Mouse (Mus musculus): ENCODE measurements around the gene Zfp991. TPM values are rescaled to one million over a fixed set of nuclear protein-coding genes. Genes with fewer than 3 reads are reported as not detected.
"Not testable (repeated sequence)": the region's sequence is repeated elsewhere in the genome, so short reads cannot be mapped to it uniquely, and the experiment has no call there.

The Zfp991 gene
- polyA plus RNA-seq, 1 experiment from 2014 or later = 6.5 TPM

DNA sequence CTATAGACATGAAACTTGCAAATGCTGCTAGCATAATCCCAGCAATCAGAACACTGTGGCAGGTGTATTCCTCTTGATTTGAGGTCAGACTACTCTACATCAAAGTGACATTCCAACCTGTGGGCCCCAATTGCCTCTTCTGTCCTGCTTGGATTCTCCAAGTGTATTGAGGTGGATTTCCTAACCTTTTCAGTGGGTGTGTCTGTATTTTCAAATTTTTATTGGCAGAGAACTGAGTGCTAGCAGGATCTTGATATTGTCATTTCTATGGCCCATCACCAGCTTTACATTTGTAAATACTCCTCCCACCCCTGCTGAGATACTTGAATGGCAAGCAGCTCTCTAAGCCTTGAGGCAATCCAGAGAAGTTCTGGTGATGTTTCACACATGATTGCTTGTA lies 3.7 kb upstream of the Zfp991 start:
- H3K4me1 ChIP-seq; H3K4me3 ChIP-seq; DNase-seq (ENCODE audit: low spot score); H3K27me3 ChIP-seq (ENCODE audit: low read depth, poor library complexity, severe bottlenecking); H3K36me3 ChIP-seq; H3K27ac ChIP-seq (replicated peaks): not testable (repeated sequence)
- H3K9me3 ChIP-seq (replicated peaks) = peaks cover 38% of the 10 kb centered on the region

DNA sequence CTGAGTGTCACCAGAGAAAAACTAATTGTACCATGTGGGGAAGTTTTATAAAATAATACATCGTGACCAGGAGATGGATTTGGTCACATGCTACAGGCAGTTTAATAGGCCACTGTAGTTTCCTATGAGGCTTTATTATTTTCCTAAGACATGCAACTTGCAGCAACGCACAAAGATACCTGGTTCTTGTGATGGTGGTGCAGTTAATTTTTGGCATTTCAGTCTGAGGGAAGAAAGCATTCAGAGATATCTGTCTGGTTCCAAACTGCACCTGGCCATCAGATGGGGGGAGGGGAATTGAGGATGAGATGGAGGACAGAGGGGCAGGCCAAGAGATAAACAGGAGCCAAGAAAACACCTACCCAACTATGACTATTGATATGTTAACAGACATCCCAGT lies 1.8 kb downstream of the Zfp991 start:
- not testable (repeated sequence) for H3K4me3 ChIP-seq; DNase-seq (ENCODE audit: low spot score); H3K27me3 ChIP-seq (ENCODE audit: low read depth, poor library complexity, severe bottlenecking); H3K27ac ChIP-seq (replicated peaks); H3K9me3 ChIP-seq (replicated peaks); H3K36me3 ChIP-seq; H3K4me1 ChIP-seq
- 50% methylated on average over 2 of the region's 2 CpGs for WGBS

DNA sequence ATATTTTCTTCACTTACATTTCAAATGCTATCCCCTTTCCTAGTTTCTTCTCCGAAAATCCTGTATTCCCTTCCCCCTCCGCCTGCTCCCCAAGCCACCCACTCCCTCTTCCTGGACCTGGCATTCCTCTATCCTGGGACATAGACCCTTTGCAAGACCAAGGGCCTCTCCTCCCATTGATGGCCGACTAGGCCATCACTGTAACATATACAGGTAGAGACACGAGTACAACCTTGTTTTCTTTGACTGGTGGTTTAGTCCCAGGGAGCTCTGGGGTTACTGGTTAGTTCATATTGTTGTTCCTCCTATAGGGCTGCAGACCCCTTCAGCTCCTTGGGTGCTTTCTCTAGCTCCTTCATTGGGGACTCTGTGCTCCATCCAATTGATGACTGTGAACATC lies 9.9 kb downstream of the Zfp991 start:
- H3K27ac ChIP-seq (replicated peaks); DNase-seq (ENCODE audit: low spot score): not testable (repeated sequence)

DNA sequence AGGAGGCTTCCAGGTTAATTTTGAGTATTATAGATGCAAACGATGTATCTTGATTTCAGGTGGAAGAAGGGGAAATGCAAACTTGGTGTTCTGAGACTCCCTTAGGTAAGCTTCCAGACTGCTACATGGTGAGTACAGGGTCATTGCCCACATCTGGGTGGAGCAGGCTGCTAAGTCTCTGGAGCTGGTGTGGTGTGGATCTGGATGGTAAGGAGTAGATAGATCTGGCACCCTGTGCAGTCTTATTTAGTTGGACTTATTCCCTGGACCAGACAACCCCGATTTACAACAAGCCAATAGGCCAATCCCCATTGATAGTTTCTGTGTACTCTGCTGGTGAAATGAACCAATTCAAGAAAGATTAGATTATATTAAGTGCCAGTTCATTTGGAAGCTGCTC lies 33.4 kb downstream of the Zfp991 start:
- not testable (repeated sequence) for DNase-seq (ENCODE audit: low spot score); H3K9me3 ChIP-seq (replicated peaks); H3K36me3 ChIP-seq; H3K27ac ChIP-seq (replicated peaks); H3K4me1 ChIP-seq; H3K27me3 ChIP-seq (ENCODE audit: low read depth, poor library complexity, severe bottlenecking); H3K4me3 ChIP-seq
- WGBS = 92% methylated on average over 2 of the region's 2 CpGs

More for the DNA sequence above, 9.9 kb downstream of the Zfp991 start:
- not testable (repeated sequence) for H3K36me3 ChIP-seq; H3K4me1 ChIP-seq; H3K4me3 ChIP-seq; H3K27me3 ChIP-seq (ENCODE audit: low read depth, poor library complexity, severe bottlenecking); H3K9me3 ChIP-seq (replicated peaks)
- 74% methylated on average over 4 of the region's 4 CpGs for WGBS

DNA sequence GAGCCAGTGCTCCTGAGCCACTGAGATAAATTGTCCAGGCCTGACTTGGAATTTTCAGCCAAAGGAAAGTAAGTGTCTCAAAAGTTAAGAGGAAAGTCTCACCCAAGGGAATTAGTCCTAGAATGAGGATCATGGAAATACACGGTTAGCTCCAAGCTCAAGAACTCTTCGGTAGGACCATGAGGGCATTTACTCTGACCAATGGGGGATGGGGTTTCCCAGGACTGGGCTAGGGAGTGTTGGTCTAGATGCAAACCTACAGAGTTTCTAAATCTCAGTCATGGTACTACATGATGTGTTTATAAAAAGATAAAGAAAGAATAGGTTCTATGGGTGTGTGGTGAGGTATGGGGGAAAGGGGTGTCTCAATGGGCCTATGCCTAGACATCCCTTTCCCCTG lies 38.7 kb downstream of the Zfp991 start:
- DNase-seq (ENCODE audit: low spot score); H3K4me1 ChIP-seq; H3K27ac ChIP-seq (replicated peaks); H3K4me3 ChIP-seq; H3K9me3 ChIP-seq (replicated peaks); H3K27me3 ChIP-seq (ENCODE audit: low read depth, poor library complexity, severe bottlenecking); H3K36me3 ChIP-seq: not testable (repeated sequence)
- 93% methylated on average over 2 of the region's 2 CpGs for WGBS

DNA sequence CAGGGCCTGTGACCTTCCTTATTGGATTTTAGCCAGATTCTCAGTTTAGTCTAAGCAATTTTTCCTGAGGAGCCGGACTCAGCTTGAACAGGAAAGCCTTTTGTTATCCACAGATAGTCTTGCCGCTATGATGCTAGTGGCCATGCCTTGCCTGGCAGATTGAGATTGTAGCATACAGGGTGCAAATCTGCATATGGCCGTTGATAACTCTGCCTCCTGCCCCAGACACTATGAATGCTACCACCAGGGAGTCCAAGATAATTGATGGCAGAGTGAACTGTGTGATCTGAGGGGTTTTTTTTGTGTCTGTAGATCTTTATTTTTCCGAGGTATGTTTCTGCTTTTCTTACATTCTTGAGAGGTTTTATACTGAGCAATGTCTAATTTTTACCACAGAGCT lies 39.7 kb downstream of the Zfp991 start:
- H3K4me3 ChIP-seq; H3K27ac ChIP-seq (replicated peaks); DNase-seq (ENCODE audit: low spot score); H3K36me3 ChIP-seq; H3K9me3 ChIP-seq (replicated peaks); H3K4me1 ChIP-seq; H3K27me3 ChIP-seq (ENCODE audit: low read depth, poor library complexity, severe bottlenecking): not testable (repeated sequence)
- 83% methylated on average over 1 of the region's 4 CpGs for WGBS

DNA sequence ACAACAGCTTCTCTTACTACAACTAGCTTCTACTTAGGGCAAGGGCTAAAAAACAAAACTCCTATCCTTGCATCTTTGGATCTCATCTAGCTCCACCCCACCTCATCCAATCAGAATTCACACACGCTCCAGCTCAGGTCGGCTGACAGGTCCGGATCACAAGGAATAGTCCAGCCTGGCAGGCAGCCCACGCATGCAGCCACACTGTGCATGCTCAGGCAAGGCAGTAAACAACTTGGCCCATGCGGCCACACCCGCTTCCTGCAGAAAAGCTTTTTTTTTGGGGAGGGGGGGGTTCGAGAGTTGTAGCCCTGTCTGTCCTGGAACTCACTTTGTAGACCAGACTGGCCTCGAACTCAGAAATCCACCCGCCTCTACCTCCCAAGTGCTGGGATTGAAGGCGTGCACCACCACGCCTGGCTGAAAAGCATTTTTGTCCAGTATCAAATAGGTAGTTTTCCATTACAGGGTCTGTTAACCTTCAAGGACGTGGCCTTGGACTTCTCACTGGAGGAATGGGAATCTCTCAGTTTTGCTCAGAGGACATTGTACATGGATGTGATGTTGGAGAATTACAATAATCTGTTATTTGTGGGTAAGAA lies 44.5 kb downstream of the Zfp991 start:
- 87% methylated on average over 11 of the region's 12 CpGs for WGBS
- not testable (repeated sequence) for H3K4me1 ChIP-seq; H3K4me3 ChIP-seq; DNase-seq (ENCODE audit: low spot score); H3K27ac ChIP-seq (replicated peaks); H3K9me3 ChIP-seq (replicated peaks); H3K36me3 ChIP-seq; H3K27me3 ChIP-seq (ENCODE audit: low read depth, poor library complexity, severe bottlenecking)

DNA sequence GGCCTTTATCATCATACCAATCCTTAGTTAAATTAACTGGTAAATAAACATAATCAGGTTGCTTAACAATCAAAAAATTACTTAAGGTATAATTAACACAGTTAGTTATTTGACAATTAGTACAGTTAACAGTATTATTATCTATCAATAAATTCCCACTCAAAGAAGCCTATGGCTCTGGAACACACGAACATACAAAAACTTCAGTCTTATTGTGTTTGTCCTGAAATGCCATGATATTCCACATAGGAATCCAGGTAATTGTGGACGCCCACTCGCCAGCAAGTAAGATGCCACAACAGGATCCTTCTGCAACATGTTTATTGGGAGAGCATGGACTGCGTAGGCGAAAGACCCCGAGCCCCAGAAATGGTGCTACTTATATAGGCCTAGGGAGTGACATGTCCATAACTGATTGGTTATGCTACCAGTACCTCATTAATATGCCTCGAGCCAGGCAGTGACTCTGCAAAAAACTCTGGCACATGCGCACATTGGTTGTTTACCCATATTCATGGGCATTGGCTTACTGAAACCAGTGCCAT lies 49.4 kb downstream of the Zfp991 start:
- not testable (repeated sequence) for H3K27ac ChIP-seq (replicated peaks); DNase-seq (ENCODE audit: low spot score); H3K36me3 ChIP-seq; H3K27me3 ChIP-seq (ENCODE audit: low read depth, poor library complexity, severe bottlenecking); H3K4me3 ChIP-seq; H3K4me1 ChIP-seq
- peaks cover 13% of the 10 kb centered on the region for H3K9me3 ChIP-seq (replicated peaks)
- 94% methylated on average over 8 of the region's 8 CpGs for WGBS

DNA sequence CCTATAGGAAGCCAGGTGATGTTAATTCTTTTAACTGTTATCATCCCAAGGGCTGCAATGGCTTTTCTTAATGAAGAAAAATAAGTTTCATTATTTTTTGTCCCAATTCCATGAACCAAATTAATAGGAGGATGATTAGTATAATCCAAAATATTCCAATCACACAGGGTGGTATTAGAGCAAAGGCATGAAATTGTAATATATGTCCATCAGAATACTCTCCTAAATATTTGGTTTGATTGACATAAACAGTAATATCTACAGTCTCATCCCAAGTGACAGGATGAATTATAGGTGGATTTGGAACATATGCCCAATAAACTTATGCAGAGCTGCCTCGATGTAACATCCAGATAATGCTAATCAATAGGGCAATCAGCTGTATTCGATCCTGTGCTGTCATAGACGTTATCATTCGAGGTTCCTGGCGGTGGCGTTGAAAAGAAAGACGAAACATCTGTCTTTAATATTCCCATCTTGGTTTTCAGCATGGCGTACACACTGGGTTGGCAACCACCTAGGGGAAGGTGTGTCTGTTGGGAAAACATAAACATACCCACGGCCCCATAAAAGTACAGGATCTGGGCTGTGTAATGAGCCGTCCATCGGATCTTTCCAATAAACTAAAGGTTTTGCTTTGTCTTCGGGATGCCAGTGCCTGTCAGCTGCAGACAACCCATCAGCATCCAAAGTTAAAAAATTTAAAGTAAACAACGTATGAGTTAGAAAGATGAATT lies 50.3 kb downstream of the Zfp991 start:
- not testable (repeated sequence) for H3K27ac ChIP-seq (replicated peaks); DNase-seq (ENCODE audit: low spot score); H3K36me3 ChIP-seq; H3K4me1 ChIP-seq; H3K27me3 ChIP-seq (ENCODE audit: low read depth, poor library complexity, severe bottlenecking); H3K4me3 ChIP-seq
- no CpG with 5 or more reads among the region's 13 CpGs for WGBS
- H3K9me3 ChIP-seq (replicated peaks) = peaks cover 12% of the 10 kb centered on the region

DNA sequence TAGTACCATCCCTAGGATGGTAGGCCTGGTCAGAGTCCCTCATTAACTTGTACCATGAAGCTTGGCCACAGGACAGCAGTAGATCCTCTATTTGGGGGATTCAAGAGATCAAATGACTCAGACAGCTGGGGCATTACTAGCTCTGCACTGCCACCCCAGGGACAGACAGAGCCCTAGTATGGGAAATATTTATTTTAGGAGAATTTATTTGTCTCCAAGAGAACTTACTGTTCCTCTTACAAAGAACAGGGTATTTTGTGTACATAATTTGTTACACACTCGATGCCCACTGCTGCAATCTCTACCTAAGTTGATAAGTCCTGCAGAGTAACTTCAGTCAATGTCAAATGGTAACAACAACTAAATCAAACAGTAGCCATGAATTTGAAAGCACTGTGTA lies 55.0 kb downstream of the Zfp991 start:
- H3K4me3 ChIP-seq; DNase-seq (ENCODE audit: low spot score); H3K4me1 ChIP-seq; H3K36me3 ChIP-seq; H3K27me3 ChIP-seq (ENCODE audit: low read depth, poor library complexity, severe bottlenecking); H3K27ac ChIP-seq (replicated peaks): not testable (repeated sequence)
- WGBS = 93% methylated on average over 1 of the region's 1 CpGs
- H3K9me3 ChIP-seq (replicated peaks) = peaks cover 14% of the 10 kb centered on the region

DNA sequence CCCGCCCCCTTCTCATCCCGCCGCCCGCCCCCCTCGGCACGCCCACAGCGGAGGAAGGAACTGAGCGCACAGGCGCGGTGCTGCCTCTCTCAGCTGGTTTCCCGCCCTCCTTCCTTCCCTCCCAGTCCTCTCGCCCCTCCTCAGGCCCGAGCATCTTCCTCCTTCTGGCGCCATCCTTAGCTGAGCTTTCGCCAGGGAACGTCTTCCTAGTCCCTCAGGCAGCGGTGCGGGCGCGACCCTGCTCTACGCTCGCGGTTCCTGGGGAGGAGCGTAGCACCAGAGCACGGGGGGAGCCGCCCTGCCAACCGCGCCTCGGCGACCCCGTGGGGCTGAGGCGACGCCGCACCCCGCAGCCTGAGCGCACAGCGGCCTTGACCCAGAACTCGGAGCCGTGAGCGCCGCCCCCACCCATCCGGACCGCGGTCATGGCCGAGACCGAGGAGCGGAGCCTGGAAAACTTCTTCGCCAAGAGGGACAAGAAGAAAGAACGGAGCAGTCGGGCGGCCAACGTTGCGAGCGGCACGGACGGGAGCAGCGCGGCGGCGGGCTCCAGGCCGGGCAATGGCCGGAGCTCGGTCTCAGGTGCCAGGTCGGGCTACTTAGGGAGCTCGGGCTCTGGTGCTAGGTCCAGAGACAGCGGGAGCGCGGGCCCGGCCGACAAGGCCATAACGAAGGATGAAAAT lies 55.6 kb downstream of the Zfp991 start:
- not testable (repeated sequence) for H3K27me3 ChIP-seq (ENCODE audit: low read depth, poor library complexity, severe bottlenecking); H3K4me1 ChIP-seq; H3K4me3 ChIP-seq; H3K27ac ChIP-seq (replicated peaks); H3K36me3 ChIP-seq
- WGBS = 66% methylated on average over 71 of the region's 71 CpGs
- H3K9me3 ChIP-seq (replicated peaks) = peaks cover 14% of the 10 kb centered on the region
- peak; percentile 11 for DNase-seq (ENCODE audit: low spot score)

DNA sequence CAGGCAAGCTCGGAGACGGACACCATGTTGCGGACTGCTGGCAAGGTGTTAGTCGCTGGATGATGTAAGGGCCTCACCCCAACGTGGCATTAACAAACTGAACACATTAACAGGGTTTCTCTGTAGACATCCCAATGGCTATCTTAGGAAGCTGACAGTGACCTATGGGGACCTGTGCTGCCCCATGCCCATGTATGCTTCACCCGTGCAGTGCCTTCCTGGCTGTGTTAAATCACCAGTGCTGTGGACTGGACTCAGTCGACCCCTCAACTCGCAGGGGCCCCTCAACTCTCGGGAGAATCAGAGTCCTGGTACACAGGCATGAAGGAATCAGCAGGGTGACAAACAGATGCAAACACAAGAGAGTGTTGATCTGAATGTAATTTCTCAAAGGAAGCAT lies 63.3 kb downstream of the Zfp991 start:
- not testable (repeated sequence) for H3K27me3 ChIP-seq (ENCODE audit: low read depth, poor library complexity, severe bottlenecking); H3K4me1 ChIP-seq; DNase-seq (ENCODE audit: low spot score); H3K36me3 ChIP-seq; H3K4me3 ChIP-seq; H3K27ac ChIP-seq (replicated peaks)
- 88% methylated on average over 8 of the region's 9 CpGs for WGBS
- H3K9me3 ChIP-seq (replicated peaks) = peaks cover 15% of the 10 kb centered on the region

DNA sequence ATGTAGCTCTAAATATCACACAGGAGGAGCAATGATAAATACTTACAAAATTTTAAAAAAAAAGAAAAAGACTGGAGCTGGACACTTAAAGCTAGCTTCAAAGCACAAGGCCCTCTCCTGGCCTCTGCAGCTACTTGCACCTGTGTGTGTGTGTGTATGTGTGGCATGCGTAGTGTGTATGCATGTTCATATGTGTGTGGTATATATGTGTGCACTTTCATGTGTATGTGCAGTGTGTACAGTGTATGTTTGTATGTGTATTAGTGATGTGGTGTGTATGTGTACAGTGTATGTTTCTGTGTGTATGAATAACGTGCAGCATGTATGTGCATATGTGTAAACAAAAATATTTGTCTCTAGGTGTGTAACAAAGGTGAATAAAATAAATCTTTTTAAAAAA lies 65.4 kb downstream of the Zfp991 start:
- 88% methylated on average over 2 of the region's 2 CpGs for WGBS
- not testable (repeated sequence) for DNase-seq (ENCODE audit: low spot score)

More for the DNA sequence above, 65.4 kb downstream of the Zfp991 start:
- not testable (repeated sequence) for H3K4me1 ChIP-seq; H3K4me3 ChIP-seq; H3K27ac ChIP-seq (replicated peaks); H3K27me3 ChIP-seq (ENCODE audit: low read depth, poor library complexity, severe bottlenecking); H3K36me3 ChIP-seq
- H3K9me3 ChIP-seq (replicated peaks) = peaks cover 15% of the 10 kb centered on the region
